Comparison of ENCODE assay signal across 8 mouse cellular contexts in the genomic region with DNA sequence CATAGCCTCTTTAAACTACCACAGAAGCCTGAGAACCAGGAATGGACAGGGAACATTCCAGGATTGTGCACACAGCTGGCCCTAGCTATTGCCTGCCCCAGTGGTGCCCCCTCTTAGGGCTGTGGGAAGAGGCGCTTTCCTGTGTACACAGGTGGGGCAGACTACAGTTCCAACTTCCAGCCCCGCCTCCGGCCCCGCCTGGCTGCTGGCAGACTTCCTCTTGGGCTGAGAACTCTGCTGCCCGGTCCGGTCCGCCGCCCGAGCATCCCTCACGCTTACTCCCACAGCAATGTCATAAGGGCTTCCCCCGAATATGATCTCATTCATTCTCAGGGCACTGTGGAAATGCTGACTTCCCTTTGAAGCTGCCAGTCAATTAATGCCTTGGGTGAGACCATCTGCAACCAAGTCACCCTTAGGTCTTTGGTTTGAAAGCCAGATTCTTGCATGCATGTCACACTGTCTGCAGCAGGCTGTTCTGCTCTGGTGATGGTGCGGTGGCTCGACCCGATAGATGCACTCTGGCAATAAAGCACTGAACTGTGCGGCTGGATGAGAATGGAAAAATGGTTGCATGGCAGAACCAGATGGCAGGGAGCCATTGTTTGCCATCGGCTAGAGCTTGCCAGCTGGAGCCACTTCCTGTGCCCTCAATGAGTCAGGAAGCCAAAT. TPM values are rescaled to one million over a fixed set of nuclear protein-coding genes. Genes with fewer than 3 reads are reported as not detected.
A peak's percentile ranks its signal among the peaks of the same experiment; 100 is the strongest.
DNase-seq lines count a peak whose midpoint lies in the region; ATAC-seq and TF ChIP-seq lines count a peak whose summit lies in the region.

No protein-coding gene starts in this region.

- H3K27me3 ChIP-seq in hindbrain, embryonic 14.5 days (ENCODE audit: control insufficient read depth, insufficient read depth, low read length) = no peaks in the 10 kb centered on the region
- H3K27me3 ChIP-seq in liver, adult 2 months (ENCODE audit: control insufficient read depth, insufficient read depth, low read length) = no peaks in the 10 kb centered on the region
- no peaks in the 10 kb centered on the region for H3K27me3 ChIP-seq in midbrain, embryonic 16.5 days (ENCODE audit: control insufficient read depth, insufficient read depth, low read depth, low read length)

- H3K4me1 ChIP-seq in bone marrow, adult 2 months (ENCODE audit: control insufficient read depth, insufficient read depth, low read length) = peaks cover 7% of the 10 kb centered on the region
- no peaks in the 10 kb centered on the region for H3K4me1 ChIP-seq in hindbrain, embryonic 14.5 days (replicated peaks; ENCODE audit: control insufficient read depth, insufficient read depth, low read length)
- peaks cover 4% of the 10 kb centered on the region for H3K4me1 ChIP-seq in liver, adult 2 months (ENCODE audit: control insufficient read depth, insufficient read depth, low read length)
- no peaks in the 10 kb centered on the region for H3K4me1 ChIP-seq in midbrain, embryonic 16.5 days (ENCODE audit: control insufficient read depth, insufficient read depth, low read length)

- no peak overlapping the region for H3K4me3 ChIP-seq in bone marrow, adult 2 months (replicated peaks; ENCODE audit: control insufficient read depth, low read depth, low read length)
- H3K4me3 ChIP-seq in hindbrain, embryonic 14.5 days (replicated peaks; ENCODE audit: low read length) = no peak overlapping the region
- no peak overlapping the region for H3K4me3 ChIP-seq in liver, adult 2 months (ENCODE audit: insufficient read depth, low read depth, low read length)
- no peak overlapping the region for H3K4me3 ChIP-seq in midbrain, embryonic 16.5 days (ENCODE audit: low read depth, low read length)

- H3K79me2 ChIP-seq in liver, adult 2 months (ENCODE audit: control insufficient read depth, insufficient read depth, low read length) = no peaks in the 10 kb centered on the region

- no peak for TF ChIP-seq POLR2A in bone marrow, adult 2 months (IDR thresholded peaks at IDR 0.05; ENCODE audit: borderline replicate concordance, control insufficient read depth, low read depth, low read length)
- no peak for TF ChIP-seq POLR2A in liver, adult 2 months (IDR thresholded peaks at IDR 0.05; ENCODE audit: extremely low read depth, insufficient read depth, low read length)

- no peaks in the 10 kb centered on the region for H3K36me3 ChIP-seq in hindbrain, embryonic 14.5 days (replicated peaks; ENCODE audit: control insufficient read depth, insufficient read depth)
- H3K36me3 ChIP-seq in liver, adult 2 months (ENCODE audit: control insufficient read depth, insufficient read depth, low read length) = no peaks in the 10 kb centered on the region
- H3K36me3 ChIP-seq in midbrain, embryonic 16.5 days (ENCODE audit: control insufficient read depth, insufficient read depth, low read length) = no peaks in the 10 kb centered on the region

- H3K27ac ChIP-seq in bone marrow, adult 2 months (ENCODE audit: control insufficient read depth, insufficient read depth, low read depth, low read length, poor library complexity) = peak overlapping the region; percentile 4; the same call in 1 of the 2 replicates
- H3K27ac ChIP-seq in hindbrain, embryonic 14.5 days = no peak overlapping the region
- no peak overlapping the region for H3K27ac ChIP-seq in liver, adult 2 months (replicated peaks; ENCODE audit: insufficient read depth, low read depth, low read length)
- no peak overlapping the region for H3K27ac ChIP-seq in midbrain, embryonic 16.5 days (ENCODE audit: low read length)

- WGBS in bone marrow, adult 2 months = under 1% methylated on average over 16 of the region's 16 CpGs
- 45% methylated on average over 16 of the region's 16 CpGs for WGBS in hindbrain, embryonic 14.5 days
- 9% methylated on average over 16 of the region's 16 CpGs for WGBS in liver, adult 2 months
- WGBS in midbrain, embryonic 16.5 days = 52% methylated on average over 16 of the region's 16 CpGs

- no peak overlapping the region for H3K4me2 ChIP-seq in hindbrain, embryonic 14.5 days (replicated peaks)
- H3K4me2 ChIP-seq in midbrain, embryonic 16.5 days (ENCODE audit: low read length) = no peak overlapping the region

- no peaks in the 10 kb centered on the region for H3K9me3 ChIP-seq in hindbrain, embryonic 14.5 days (ENCODE audit: control insufficient read depth, low read length)
- H3K9me3 ChIP-seq in midbrain, embryonic 16.5 days (replicated peaks; ENCODE audit: control insufficient read depth, low read length, poor library complexity, severe bottlenecking) = no peaks in the 10 kb centered on the region

- peak; percentile 4 for DNase-seq in CD8-positive naive resting alpha-beta T cell, adult 2 months (ENCODE audit: low read depth in 2 of 2, low spot score in 2 of 2)
- peak; percentile 29 for DNase-seq in forelimb bud, embryonic 11.5 days (ENCODE audit: low read depth, low spot score)
- DNase-seq in hindbrain, embryonic 14.5 days (ENCODE audit: low spot score) = no peak
- DNase-seq in liver, adult 2 months (ENCODE audit: extremely low read depth, low read depth, low spot score) = peak; percentile 81
- peak; percentile 86 for DNase-seq in thymus, postnatal 14 days
- no peak for DNase-seq in layer of hippocampus, postnatal 36 days

- peak; percentile 53; the same call in 1 of the 2 replicates for ATAC-seq in hindbrain, embryonic 14.5 days (ENCODE audit: low FRiP score)
- peak; percentile 36 for ATAC-seq in midbrain, embryonic 16.5 days

- no peak for TF ChIP-seq CTCF in bone marrow, adult 2 months (IDR thresholded peaks at IDR 0.05; ENCODE audit: control insufficient read depth, insufficient read depth, low read length)
- TF ChIP-seq CTCF in liver, adult 2 months (IDR thresholded peaks at IDR 0.05; ENCODE audit: low read depth, low read length) = no peak

- H3K9ac ChIP-seq in hindbrain, embryonic 14.5 days = no peak overlapping the region
- H3K9ac ChIP-seq in liver, adult 2 months (ENCODE audit: low read depth, low read length) = no peak overlapping the region
- H3K9ac ChIP-seq in midbrain, embryonic 16.5 days (ENCODE audit: low read depth, low read length) = no peak overlapping the region

RNA-seq across cellular contexts. Expression of a gene that starts 13.2 kb away (rescaled TPM):
- not detected in 2 replicates for polyA plus RNA-seq in bone marrow, adult 2 months (2011; ENCODE audit: insufficient read depth, insufficient read length, low replicate concordance, missing spikeins)
- 0.16 and 0.31 TPM in 2 replicates for polyA plus RNA-seq in hindbrain, embryonic 14.5 days (2014; fragmentation: Nextera tagmentation; extraction: Ambion mirVana)
- not detected in 2 replicates for total RNA-seq in liver, adult 2 months (2014; rRNA removed)
- not detected in 2 replicates for polyA plus RNA-seq in liver, adult 2 months (2012; rRNA removed)
- not detected in 2 replicates for polyA plus RNA-seq in midbrain, embryonic 16.5 days (2015; fragmentation: Nextera tagmentation; extraction: Ambion mirVana)
- not detected for total RNA-seq in layer of hippocampus, postnatal 36 days (2021)

RNA-seq across cellular contexts. Expression of a gene that starts 38.9 kb away (rescaled TPM):
- 4.6 and 23.0 TPM in 2 replicates for polyA plus RNA-seq in bone marrow, adult 2 months (2011; ENCODE audit: insufficient read depth, insufficient read length, low replicate concordance, missing spikeins)
- 4.9 and 5.3 TPM in 2 replicates for polyA plus RNA-seq in hindbrain, embryonic 14.5 days (2014; fragmentation: Nextera tagmentation; extraction: Ambion mirVana)
- 1.3 and 1.7 TPM in 2 replicates for total RNA-seq in liver, adult 2 months (2014; rRNA removed)
- 2.9 and 3.0 TPM in 2 replicates for polyA plus RNA-seq in liver, adult 2 months (2012; rRNA removed)
- 7.5 TPM in 2 replicates for polyA plus RNA-seq in midbrain, embryonic 16.5 days (2015; fragmentation: Nextera tagmentation; extraction: Ambion mirVana)
- 1 to 10 TPM; 2.1 to 2.5 TPM for total RNA-seq in layer of hippocampus, postnatal 36 days (2021)

Comparison
In these comparisons a context has a peak if more than half of its experiments do, and no peak if none do; other contexts are left out.
1. DNase-seq: peak in CD8-positive naive resting alpha-beta T cell, adult 2 months (2 of 2), forelimb bud, embryonic 11.5 days (single experiment), liver, adult 2 months (single experiment) and thymus, postnatal 14 days (single experiment); none in hindbrain, embryonic 14.5 days (single experiment) and layer of hippocampus, postnatal 36 days (0 of 2).